Mouse (Mus musculus) layer of hippocampus, postnatal 25 days (tissue): ENCODE data around the gene Bnipl. TPM values are rescaled to one million over a fixed set of nuclear protein-coding genes. Genes with fewer than 3 reads are reported as not detected.
A peak's percentile ranks its signal among the peaks of the same experiment; 100 is the strongest.

Experiments
- DNase-seq, 2 experiments: peaks; one replicate each; pipeline ENCODE4 v3.0.0; 2022; ENCODE audit warnings: mixed read lengths in 2 of 2, low spot score in 1 of 2; ENCODE audit errors: extremely low spot score in 1 of 2
- total RNA-seq, 2 experiments: library from RNA; stranded (reverse); gene quantifications; 2 replicates each; pipeline ENCODE4 v1.2.3; 2021

Gene Bnipl
- total RNA-seq, 2 experiments from 2014 or later = 0.22 to 0.52 TPM

DNA sequence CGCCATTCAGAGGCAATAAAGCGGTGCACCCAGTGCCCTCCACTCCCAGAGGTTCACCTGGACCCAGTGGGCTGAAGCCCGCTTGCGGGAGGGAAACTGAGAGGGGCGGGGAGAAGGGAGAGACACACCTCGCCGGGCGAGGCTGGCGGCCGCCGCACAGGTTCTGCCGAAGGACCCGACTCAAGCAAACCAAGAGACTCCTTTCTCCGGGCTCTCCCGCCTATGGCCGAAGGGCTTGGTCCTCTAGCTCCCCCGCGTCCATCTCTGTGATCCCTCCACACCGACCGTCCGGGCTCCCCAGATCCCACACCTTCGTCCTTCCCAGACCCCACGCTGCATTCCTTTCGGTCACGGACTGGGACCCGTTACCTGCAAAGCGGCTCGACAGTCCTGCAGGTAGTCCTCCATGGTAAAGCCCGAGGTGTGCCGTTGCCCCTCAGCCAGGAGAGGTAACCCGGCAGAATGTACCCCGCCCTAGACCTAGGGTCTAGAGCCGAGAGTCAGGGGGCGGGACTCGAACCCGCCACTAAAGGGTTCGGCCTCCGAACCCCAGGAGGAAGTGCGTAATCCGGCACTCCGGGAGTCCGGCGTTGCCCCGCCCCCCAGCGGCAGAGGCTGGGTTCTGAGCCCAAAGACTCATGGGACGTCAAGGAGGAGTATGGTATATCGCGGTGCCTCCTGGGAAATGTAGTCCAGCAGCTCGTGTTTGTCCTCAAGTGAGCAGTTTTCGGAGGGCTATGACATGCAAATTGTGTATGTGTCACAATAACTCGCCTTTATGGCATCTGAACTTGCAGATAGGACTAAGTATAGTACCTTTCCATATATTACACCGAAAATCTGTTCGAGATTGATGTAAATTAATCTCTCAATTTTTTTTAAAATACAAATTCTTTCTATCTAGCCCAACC lies 30.5 kb upstream of the Bnipl start, which contains the start of the genes Mindy1 and Prune1:
Gene Mindy1 (plus strand): TSS at position 130 of the 911 bp plus-strand sequence.
Gene Prune1 (minus strand): TSS at position 861 of the 911 bp plus-strand sequence.
- peak; percentile 97 for DNase-seq

DNA sequence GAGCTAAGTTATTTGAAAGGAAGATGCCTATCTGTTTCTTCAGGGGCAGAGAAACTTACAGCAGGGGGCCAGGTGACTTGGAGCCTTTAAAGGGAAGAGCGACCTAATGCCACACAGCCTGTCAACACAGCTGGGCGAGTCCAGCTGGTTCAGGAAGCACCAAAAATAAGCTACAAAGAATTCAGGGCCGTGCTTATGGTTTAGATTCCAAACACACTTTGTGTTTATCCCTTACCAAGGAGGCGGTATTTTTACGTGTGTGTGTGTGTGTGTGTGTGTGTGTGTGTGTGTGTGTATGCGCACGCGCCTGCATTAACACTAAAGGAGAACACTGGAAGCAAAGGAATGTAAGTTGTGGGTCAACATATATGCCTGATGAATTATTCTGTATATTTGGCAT lies 29.8 kb upstream of the Bnipl start:
- DNase-seq = peak in 1 of 2 experiments; percentile 13

DNA sequence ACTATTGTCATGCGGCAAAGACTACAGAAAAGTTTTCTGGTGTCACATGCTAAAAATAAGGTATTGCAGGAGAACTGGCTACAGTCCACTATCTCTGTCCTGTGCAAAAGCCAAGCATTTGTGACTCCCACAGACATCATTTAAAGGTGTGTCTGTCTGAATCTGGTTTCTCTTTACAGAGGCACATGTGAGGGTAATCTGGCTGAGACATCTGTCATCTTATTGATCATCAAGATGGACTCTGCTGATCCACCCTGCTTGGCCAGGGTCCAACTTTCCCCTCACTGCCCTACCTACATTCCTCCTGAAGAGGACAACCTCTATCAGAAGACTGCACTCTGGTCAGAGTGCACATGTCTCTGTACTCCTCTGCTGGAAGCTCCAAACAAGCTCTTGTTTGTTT lies 26.2 kb upstream of the Bnipl start:
- DNase-seq = no peak

DNA sequence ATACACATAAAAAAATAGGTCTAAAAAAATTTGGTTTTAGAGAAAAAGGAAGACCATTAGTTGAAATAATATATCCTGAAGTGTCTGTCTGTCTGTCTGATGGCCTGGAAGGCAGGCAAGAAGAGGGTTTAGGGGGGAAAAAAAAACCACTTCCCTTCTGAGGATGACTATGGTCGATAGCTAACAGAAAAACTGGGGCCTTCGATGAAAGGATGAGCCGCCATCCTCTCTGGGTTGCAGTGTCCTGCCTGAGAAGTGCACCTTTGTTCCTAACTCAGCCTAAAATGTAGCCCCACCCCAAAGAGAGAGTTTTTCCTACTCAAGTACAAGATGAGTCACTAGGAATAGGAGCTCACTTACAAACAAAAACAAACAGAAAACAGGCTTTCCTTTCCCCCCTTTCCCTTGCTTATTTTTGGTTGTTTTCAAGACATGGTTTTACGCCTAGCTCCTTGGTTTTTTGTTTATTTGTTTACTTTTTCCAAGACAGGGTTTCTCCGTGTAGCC lies 25.5 kb upstream of the Bnipl start:
- DNase-seq = no peak

DNA sequence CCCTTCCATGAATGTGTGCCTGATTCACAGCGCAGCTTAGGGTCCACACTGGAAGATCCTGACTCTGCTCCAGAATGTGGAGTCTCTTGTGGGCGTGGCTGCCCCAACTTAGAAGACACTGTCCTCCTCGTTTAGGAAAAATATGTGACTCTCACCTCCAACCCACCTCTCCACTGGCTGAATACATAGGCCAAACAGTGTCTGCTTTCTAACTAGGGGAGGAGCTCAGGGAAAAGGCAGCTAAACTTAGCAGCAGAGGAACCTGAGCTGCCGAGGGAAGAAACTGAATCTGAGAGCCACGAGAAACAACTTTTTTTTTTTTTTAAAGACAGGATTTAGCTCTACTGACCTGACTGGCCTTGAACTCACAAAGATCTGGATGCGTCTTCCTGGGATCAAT lies 24.2 kb upstream of the Bnipl start:
- DNase-seq = no peak

DNA sequence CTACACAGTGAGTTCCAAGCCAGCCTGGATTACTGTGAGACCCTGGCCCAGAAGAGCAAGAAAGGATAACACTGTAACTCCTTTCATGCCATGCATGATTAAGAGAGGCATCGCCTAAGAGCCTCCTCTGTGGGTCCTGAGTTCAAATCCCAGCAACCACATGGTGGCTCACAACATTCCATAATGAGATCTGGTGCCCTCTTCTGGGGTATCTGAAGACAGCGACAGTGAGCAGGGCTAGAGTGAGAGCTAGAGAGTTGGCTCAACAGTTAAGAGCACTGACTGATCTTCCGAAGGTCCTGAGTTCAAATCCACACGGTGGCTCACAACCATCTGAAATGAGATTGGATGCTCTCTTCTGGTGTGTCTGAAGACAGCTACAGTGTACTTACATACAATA lies 23.5 kb upstream of the Bnipl start:
- no peak for DNase-seq

DNA sequence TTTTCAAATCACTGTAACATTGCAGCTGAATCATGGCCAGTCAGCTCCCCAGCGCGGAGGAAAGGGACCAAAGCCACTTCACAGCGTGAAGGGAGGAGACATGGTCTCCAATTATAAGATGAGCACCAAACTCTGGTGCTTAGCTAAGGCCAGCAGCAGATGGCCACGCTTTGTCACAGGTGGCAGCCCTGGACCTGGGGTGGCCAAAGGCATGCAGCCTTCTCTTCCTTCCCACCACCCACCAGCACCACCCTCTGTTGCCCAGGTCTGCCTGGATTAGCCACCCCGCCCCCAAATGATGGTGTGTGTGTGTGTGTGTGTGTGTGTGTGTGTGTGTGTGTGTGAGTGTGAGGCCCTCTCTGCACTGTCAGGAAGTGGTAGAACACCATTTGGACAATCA lies 22.5 kb upstream of the Bnipl start:
- DNase-seq = no peak

DNA sequence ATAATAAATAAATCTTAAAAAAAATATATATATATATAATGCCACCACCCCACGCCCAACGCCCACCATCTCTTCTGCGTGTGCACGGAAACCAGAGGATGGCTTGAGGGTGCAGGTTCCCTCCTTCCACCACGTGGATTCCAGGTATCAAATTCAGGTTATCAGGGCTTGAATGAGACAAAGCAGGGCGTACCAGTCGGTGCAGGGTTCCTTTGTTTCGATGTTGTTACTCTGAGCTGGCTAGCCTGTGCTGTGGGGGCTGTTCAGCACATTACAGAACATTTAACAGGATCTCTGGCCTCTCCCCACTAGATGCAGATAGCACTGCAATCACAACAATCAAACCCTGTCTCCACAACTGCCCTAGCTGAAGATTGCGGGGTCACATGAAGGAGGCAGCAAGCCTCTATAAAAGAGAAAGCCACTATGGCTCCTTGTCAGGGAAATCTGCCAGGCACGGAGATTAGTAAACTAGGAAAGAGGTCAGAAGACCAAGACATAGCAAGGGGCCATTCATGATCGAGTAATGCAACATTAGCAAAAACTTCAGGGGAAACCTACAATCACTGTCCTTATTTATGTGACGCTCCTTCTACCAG lies 19.9 kb upstream of the Bnipl start:
- DNase-seq = no peak

DNA sequence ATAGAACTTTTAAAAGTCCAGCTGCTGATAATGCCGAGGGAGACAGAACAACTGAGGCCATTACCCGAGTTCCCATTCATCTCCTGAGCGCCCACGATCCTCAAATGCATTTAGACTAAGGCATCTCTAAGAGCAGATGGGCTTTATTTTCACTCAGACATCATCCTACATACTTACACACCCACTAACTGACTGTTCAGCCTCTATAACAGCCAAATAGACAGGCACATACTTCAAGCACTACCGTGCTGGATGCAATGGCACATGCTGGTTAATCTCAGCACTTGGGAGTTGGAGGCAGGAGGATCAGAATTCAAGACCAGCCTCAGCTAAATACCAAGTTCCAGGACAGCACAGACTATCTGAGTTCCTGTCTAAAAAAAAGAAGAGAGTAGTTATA lies 18.8 kb upstream of the Bnipl start:
- DNase-seq = no peak

DNA sequence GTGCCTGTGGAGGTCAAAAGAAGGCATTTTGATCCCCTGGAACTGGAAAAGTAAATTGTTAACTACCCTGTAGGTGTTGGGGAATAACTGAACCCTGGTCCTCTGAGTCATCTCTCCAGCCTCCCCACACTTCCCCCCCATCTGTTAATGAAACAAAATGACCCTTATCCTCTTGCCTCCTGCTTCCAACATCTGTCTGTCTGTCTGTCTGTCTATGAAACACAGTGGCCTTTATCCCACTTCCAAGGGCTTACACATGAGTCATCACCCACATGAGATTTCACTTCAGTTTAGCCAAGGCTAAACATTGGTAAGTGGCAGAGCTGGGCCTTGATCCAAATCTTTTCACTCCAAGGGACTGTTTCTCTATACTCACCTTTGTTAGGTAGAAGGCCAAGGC lies 16.9 kb upstream of the Bnipl start:
- no peak for DNase-seq

DNA sequence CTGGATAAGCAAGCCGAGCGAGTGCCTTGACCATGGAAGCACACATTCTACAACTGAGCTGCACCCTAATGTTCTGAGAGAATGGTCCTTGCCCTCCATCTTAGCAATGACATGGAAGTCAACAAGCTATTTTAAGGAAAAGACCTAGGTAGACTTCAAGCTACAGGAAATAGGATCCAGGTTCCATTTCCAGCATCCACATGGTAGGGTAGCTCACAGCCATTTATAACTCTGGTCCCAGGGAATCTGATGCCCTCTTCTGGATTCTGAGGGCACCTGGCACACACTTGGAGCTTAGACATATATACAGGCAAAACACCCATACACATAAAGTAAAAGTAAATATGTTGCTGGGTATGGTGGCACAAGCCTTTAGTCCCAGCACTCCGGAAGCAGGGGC lies 15.1 kb upstream of the Bnipl start:
- no peak for DNase-seq

DNA sequence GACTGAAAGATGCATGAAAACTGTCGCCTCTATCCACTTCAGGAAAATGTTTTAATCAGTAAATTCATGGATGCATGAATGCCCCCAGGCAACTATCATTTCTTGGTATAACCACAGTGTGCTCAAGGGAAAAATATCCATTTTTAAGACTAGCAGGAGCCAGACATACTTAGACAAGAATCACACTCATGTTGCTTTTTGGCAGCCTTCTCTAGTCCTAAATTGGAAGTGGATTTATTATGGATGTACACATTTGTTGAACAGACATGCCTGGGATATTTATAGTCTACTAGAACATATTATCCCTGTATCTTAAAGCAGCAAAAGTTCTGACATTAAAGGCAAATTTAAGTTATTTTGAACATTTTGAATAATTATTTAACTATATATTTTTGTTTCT lies 13.7 kb upstream of the Bnipl start:
- no peak for DNase-seq

DNA sequence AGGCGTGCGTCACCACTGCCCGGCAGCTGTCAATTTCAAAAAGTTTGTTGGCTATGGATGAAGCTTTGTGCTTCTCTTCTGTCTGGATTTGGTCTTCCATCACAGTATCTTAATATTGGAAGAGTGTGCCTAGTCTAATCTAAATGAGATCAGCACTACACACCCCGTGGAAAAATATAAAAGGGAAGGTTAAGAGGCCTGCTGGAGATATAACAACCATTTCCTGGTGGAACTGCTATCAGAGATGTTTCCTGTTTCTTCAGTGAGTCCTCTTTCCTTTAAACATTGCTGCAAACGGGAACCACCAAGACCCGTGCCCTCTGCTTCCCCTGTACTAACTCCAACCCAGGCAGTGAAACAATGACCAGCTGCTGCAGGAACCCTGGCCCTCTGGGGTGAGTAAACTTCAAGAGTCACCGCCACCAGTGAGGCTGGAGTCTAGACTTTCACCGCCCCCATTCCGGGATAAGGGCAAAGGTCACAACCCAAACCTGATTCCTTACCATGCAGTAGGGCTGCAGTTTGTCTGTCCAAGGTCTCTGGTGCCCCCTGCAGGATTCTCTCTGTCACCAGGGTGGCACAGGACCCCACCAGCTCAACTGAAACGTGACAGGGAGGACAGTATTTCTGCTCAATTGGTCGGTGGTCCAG lies 12.2 kb upstream of the Bnipl start:
- DNase-seq = peak in 1 of 2 experiments; percentile 64

DNA sequence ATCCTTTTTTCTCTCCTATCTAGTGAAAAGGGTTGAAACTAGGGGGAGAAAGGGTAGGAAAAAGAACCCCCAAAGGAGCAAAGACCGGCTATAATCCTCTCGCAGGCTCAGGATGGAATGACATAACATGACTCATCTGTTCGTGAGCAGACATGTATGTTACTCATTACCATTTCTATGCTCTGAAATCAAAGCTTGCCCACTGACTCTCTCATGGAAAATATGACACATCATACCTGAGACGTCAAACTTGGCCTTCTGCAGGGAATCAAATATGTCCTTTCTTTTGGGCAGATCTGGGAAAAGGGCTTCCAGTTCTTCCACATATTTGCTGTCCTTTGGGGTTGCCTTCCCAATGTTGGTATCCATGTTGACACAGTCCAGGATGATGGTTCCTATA lies 11.0 kb upstream of the Bnipl start:
- no peak for DNase-seq

DNA sequence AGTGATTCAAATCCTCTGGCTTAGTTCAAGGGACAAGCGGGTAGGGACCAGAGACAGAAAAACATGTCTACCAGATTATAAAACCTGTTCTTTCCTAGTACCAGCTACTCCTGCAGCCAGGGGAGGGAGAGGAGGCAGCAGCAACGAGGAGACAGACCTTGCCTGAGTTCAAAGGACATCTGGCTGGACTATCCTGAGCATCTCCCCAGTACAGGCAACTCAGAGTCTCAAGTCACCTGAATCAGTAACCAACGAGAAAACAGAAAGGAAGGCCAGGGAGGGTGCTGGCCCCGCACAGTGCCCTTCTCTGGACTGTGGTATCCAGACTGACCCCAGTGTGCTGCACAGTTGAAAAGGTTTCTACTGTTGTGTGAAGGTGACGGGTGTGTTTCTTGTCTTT lies 5.9 kb upstream of the Bnipl start:
- DNase-seq = no peak

DNA sequence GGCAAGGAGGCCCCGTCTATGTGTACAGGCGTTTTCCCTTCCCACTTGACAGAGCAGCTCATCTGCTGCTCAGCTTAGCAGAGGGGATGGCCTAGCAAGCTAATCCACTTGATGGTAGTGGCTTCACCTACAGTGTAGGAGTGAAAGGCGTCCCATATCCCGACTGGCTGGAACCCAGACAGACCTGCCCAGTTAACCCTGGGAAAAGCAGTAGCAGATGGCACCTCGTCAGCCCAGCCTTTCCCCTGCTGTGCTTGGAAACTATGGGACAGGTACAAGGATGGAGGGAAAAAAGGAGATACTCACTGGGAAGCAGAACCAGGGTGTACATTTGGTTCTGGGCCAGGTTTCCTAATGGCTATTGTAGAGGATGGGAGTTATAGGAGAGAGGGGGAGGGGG lies 632 bp downstream of the Bnipl start:
- DNase-seq = no peak

DNA sequence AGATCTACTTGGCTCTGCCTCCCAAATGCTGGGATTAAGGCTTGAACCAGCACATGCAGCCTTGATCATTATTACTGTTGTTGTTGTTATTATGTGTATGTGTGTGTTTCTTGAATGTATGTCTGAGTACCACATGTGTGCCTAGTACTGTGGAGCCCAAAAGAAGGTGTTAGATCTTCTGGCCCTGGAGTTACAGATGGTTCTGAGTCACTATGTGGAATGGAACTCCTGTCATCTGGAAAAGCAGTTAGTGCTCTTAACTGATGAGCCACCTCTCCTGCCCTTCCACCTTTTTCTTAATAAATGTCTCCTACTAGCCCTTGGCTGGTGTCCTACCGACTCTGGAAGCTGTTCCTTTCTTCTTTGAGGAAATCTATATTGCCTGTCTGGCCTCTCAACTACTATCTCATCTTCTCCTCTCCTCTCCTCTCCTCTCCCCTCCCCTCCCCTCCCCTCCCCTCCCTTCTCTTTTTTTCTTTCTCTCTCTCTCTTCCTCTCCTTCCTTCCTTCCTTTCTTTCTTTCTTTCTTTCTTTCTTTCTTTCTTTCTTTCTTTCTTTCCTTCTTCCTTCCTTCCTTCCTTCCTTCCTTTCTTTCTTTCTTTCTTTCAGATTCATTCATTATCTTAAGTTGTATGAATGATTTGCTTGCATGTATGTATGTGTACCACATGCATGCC lies 3.2 kb downstream of the Bnipl start:
- no peak for DNase-seq

DNA sequence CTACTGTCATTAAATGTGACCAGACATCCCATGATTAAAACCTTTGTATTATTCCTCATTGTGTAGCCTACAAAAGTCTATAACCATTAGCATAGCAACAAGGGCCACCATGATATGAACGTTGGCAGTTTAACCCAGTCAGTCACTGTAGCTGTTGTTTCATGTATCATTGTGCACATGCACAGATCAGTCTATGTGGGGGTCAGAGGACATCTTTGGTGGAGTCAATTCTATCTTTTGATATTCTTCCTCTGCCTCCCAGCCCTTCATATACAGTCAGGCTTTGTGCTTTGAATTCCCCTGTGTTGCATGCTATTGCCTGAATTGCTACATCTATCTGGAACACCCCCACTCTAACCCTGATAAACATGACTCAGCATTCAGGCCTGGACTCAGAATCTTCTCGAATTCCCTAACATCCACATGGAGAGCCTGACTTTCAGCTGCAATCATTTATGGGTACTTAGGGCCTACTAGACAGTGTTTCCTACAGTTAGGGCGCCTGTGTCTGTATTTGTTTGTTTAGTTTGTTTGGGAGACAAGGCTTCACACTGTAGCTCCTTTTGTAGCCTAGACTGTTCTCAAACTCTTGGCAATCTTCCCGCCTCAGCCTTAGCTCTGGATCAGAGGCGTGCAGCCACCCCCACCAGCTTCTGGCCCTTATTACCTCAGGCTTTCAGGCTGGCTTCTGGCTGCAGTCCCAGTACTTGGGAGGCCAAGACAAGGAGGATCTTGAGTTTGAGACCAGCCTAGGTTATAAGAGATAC lies 4.3 kb downstream of the Bnipl start:
- DNase-seq = peak in 1 of 2 experiments; percentile 40

DNA sequence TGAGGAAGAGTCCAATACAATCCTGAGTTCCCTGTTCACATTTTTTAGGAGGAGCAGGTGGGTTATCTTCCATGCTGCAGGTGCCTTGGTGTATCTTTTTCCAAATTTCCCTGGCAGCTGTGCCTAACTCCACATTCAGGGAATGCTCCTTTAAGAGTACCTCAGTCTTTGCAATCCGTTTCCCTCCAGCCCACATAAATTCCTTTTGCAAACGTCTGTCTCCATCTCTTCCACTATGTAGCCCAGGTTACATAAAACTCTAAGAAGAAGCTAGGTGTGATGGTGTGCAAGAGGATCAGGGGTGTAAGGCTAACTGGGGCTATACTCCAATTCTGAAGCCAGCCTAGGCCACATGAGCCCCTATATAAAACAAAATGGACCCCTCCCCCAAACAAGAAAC lies 7.9 kb downstream of the Bnipl start:
- DNase-seq = no peak

DNA sequence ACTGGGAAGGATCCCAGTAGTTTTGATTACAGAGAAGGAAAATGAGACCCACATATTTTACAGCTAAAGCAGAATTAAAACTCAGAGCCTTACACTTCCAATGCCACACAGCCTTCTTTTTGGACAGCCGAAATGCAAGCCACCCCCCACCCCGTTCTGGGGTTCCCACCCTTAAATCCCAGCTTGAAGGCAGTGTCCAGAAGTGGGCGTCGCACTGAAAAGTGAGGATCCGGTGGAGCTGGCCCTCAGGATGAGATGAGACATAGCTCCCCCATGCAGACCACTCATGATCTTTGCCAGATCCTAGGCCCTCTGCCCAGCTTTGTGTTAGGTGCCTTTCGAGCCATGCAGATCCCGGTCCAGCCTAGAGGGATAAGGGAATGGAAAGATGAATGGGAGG lies 9.5 kb downstream of the Bnipl start, which contains the start of gene Gm128:
Gene Gm128 (minus strand): TSS at position 101 of the 400 bp plus-strand sequence.
- no peak for DNase-seq
